Mouse (Mus musculus): ENCODE measurements around the gene Foxp1. TPM values are rescaled to one million over a fixed set of nuclear protein-coding genes. Genes with fewer than 3 reads are reported as not detected.

Gene Foxp1
- polyA plus RNA-seq, 2 experiments: 7.9 to 10.6 TPM

DNA sequence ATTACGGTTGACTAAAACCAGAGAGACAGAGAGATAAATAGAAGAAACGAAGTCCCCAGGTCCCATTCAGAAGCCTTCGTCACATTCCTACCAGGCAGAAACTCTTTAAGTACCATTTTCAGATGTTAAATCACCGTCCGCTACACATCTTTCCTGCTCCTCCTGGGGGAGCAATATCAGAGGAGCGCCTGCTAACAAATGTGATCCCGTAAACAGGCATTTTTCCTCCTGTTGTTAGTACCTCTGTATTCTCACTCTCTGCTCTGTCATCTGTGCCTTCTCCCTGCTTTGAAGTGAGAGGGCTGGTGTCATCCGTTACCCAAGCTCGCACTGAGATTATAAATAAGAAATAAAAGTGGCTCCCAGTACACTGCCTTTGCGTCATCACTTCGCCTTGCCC, 384.5 kb downstream of the Foxp1 start:
- no peak overlapping the region for H3K4me3 ChIP-seq (ENCODE audit: insufficient read depth in 1 of 2, low read depth in 2 of 2, low read length in 2 of 2)
- no peak for TF ChIP-seq CTCF (IDR thresholded peaks at IDR 0.05; ENCODE audit: low read depth)
- no peak for TF ChIP-seq EP300 (IDR thresholded peaks at IDR 0.05; ENCODE audit: low read depth)
- H3K27ac ChIP-seq: no peak overlapping the region
- no peak overlapping the region for H3K9ac ChIP-seq (replicated peaks)
- WGBS (ENCODE audit: insufficient replicate concordance): 74% methylated on average over 11 of the region's 11 CpGs
- H3K36me3 ChIP-seq (replicated peaks; ENCODE audit: control insufficient read depth, insufficient read depth, low read depth): no peaks in the 10 kb centered on the region
- no peaks in the 10 kb centered on the region for H3K9me3 ChIP-seq (ENCODE audit: control insufficient read depth, low read length)
- H3K27me3 ChIP-seq (ENCODE audit: control insufficient read depth, insufficient read depth, low read length): no peaks in the 10 kb centered on the region
- no peak overlapping the region for H3K4me2 ChIP-seq (ENCODE audit: low read depth)
- DNase-seq (ENCODE audit: low read depth in 3 of 3, low spot score in 3 of 3): no peak
- no peaks in the 10 kb centered on the region; a peak in 1 of 4 replicates for H3K4me1 ChIP-seq (replicated peaks; ENCODE audit: control insufficient read depth in 2 of 2, insufficient read depth in 2 of 2, low read length in 1 of 2)
- ATAC-seq (ENCODE audit: insufficient read depth): no peak

DNA sequence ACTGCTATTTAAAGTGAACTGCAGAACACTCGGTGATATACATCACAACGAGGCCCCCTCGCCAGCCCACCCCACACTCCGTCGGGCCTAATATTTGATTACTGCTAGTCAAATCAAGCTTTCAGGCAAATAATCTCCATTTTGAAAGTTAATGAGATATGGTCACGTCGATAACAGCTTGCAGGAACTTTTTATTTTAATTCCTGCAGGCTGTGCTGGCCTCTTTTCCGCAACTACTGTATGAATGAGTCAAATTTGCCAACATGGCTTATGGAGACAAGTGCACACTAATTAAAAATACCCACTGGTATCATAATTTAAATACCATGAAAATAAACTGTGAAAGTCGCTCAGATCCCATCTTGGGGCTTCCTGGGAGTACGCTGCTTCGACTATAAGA, 385.4 kb downstream of the Foxp1 start:
- H3K4me3 ChIP-seq (ENCODE audit: insufficient read depth in 1 of 2, low read depth in 2 of 2, low read length in 2 of 2): no peak overlapping the region
- no peak overlapping the region for H3K27ac ChIP-seq
- 70% methylated on average over 11 of the region's 11 CpGs for WGBS (ENCODE audit: insufficient replicate concordance)
- no peaks in the 10 kb centered on the region for H3K27me3 ChIP-seq (ENCODE audit: control insufficient read depth, insufficient read depth, low read length)
- no peak overlapping the region for H3K9ac ChIP-seq (replicated peaks)
- ATAC-seq (ENCODE audit: insufficient read depth): no peak
- H3K36me3 ChIP-seq (replicated peaks; ENCODE audit: control insufficient read depth, insufficient read depth, low read depth): no peaks in the 10 kb centered on the region
- no peak for TF ChIP-seq EP300 (IDR thresholded peaks at IDR 0.05; ENCODE audit: low read depth)
- TF ChIP-seq CTCF (IDR thresholded peaks at IDR 0.05; ENCODE audit: low read depth): no peak
- no peak for DNase-seq (ENCODE audit: low read depth in 3 of 3, low spot score in 3 of 3)
- H3K4me1 ChIP-seq (replicated peaks; ENCODE audit: control insufficient read depth in 2 of 2, insufficient read depth in 2 of 2, low read length in 1 of 2): no peaks in the 10 kb centered on the region; a peak in 1 of 4 replicates
- H3K4me2 ChIP-seq (ENCODE audit: low read depth): no peak overlapping the region
- no peaks in the 10 kb centered on the region for H3K9me3 ChIP-seq (ENCODE audit: control insufficient read depth, low read length)

GRCm38 (mm10) chr6:99135938-99136729, 386.4 kb downstream of the Foxp1 start:
- H3K27me3 ChIP-seq (ENCODE audit: control insufficient read depth, insufficient read depth, low read length): no peaks in the 10 kb centered on the region
- 53% methylated on average over 11 of the region's 11 CpGs for WGBS (ENCODE audit: insufficient replicate concordance)
- peaks cover 0 to 2% of the 10 kb centered on the region in 2 experiments; a peak in 1 of 4 replicates for H3K4me1 ChIP-seq (replicated peaks; ENCODE audit: control insufficient read depth in 2 of 2, insufficient read depth in 2 of 2, low read length in 1 of 2)
- H3K4me2 ChIP-seq (ENCODE audit: low read depth): no peak overlapping the region
- H3K27ac ChIP-seq: no peak overlapping the region
- no peak overlapping the region for H3K9ac ChIP-seq (replicated peaks)
- TF ChIP-seq CTCF (IDR thresholded peaks at IDR 0.05; ENCODE audit: low read depth): no peak
- TF ChIP-seq EP300 (IDR thresholded peaks at IDR 0.05; ENCODE audit: low read depth): no peak
- ATAC-seq (ENCODE audit: insufficient read depth) (no peak), DNase-seq (ENCODE audit: low read depth in 3 of 3, low spot score in 3 of 3) (no peak)
- H3K4me3 ChIP-seq (ENCODE audit: insufficient read depth in 1 of 2, low read depth in 2 of 2, low read length in 2 of 2): no peak overlapping the region
- H3K9me3 ChIP-seq (ENCODE audit: control insufficient read depth, low read length): no peaks in the 10 kb centered on the region
- H3K36me3 ChIP-seq (replicated peaks; ENCODE audit: control insufficient read depth, insufficient read depth, low read depth): no peaks in the 10 kb centered on the region

- Histone ChIP-seq H3K9ac (replicated peaks) (no peak overlapping the region), H3K4me3 (ENCODE audit: insufficient read depth in 1 of 2, low read depth in 2 of 2, low read length in 2 of 2) (no peak overlapping the region), H3K27me3 (ENCODE audit: control insufficient read depth, insufficient read depth, low read length) (no peaks in the 10 kb centered on the region), H3K27ac (no peak overlapping the region), H3K4me2 (ENCODE audit: low read depth) (no peak overlapping the region), H3K9me3 (ENCODE audit: control insufficient read depth, low read length) (no peaks in the 10 kb centered on the region), H3K4me1 (replicated peaks; ENCODE audit: control insufficient read depth in 2 of 2, insufficient read depth in 2 of 2, low read length in 1 of 2) (peaks cover 0 to 2% of the 10 kb centered on the region in 2 experiments; a peak in 1 of 4 replicates), H3K36me3 (replicated peaks; ENCODE audit: control insufficient read depth, insufficient read depth, low read depth) (no peaks in the 10 kb centered on the region)
- ATAC-seq (ENCODE audit: insufficient read depth): no peak
- WGBS (ENCODE audit: insufficient replicate concordance): 47% methylated on average over 4 of the region's 4 CpGs
- TF ChIP-seq EP300 (IDR thresholded peaks at IDR 0.05; ENCODE audit: low read depth) (no peak), CTCF (IDR thresholded peaks at IDR 0.05; ENCODE audit: low read depth) (no peak)
- DNase-seq (ENCODE audit: low read depth in 3 of 3, low spot score in 3 of 3): no peak
Measured at GRCm38 (mm10) chr6:99131815-99132214, 390.7 kb downstream of the Foxp1 start.

DNA sequence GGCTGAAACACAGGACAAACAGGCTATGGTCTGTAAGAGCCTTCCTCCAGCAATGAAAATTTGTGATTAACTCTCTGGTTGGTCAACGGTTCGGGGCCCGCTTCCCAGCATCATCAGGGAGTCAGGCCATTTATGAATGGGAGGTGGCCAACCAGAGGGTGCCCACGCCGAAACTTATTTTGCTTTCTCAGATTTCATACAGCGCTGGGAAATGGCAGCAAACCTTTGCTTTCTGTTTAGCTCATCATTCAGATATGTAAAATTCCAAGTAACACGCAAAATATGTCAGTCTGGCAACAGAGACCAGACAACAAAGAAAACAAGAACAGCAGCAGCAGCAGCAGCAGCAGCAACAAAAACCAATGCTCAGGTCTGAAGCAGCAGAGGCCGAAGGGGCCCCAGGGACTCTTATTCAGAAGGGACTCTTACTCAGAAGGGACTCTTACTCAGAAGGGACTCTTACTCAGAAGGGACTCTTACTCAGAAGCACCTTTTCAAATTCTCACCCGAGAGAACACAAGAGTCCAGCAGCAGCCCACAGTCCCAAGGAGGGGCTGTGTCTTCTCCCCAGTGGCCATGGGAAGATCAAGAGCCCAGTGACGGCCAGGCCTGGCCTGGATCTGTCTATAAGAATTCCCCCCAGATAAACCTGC, 391.6 kb downstream of the Foxp1 start:
- DNase-seq (ENCODE audit: low read depth in 3 of 3, low spot score in 3 of 3): no peak
- H3K9ac ChIP-seq (replicated peaks): no peak overlapping the region
- peaks cover 0 to 2% of the 10 kb centered on the region in 2 experiments; a peak in 1 of 4 replicates for H3K4me1 ChIP-seq (replicated peaks; ENCODE audit: control insufficient read depth in 2 of 2, insufficient read depth in 2 of 2, low read length in 1 of 2)
- no peak for TF ChIP-seq EP300 (IDR thresholded peaks at IDR 0.05; ENCODE audit: low read depth)
- no peak overlapping the region for H3K4me3 ChIP-seq (ENCODE audit: insufficient read depth in 1 of 2, low read depth in 2 of 2, low read length in 2 of 2)
- no peaks in the 10 kb centered on the region for H3K36me3 ChIP-seq (replicated peaks; ENCODE audit: control insufficient read depth, insufficient read depth, low read depth)
- H3K9me3 ChIP-seq (ENCODE audit: control insufficient read depth, low read length): no peaks in the 10 kb centered on the region
- H3K27me3 ChIP-seq (ENCODE audit: control insufficient read depth, insufficient read depth, low read length): no peaks in the 10 kb centered on the region
- H3K27ac ChIP-seq: no peak overlapping the region
- ATAC-seq (ENCODE audit: insufficient read depth): no peak
- 69% methylated on average over 10 of the region's 10 CpGs for WGBS (ENCODE audit: insufficient replicate concordance)
- no peak overlapping the region for H3K4me2 ChIP-seq (ENCODE audit: low read depth)
